In genomic region chr3:123267741-123268201, GRCm38 (mm10) we compare ENCODE assay signal across 8 mouse cellular contexts. TPM values are rescaled to one million over a fixed set of nuclear protein-coding genes. Genes with fewer than 3 reads are reported as not detected.
DNase-seq lines count a peak whose midpoint lies in the region; ATAC-seq and TF ChIP-seq lines count a peak whose summit lies in the region.

No protein-coding gene starts in this region.

- H3K79me2 ChIP-seq in C2C12 (ENCODE audit: control insufficient read depth, insufficient read depth), result peaks cover 50% of the 10 kb centered on the region

- no peaks in the 10 kb centered on the region for H3K9me3 ChIP-seq in heart, embryonic 11.5 days (replicated peaks; ENCODE audit: control insufficient read depth, low read length)
- H3K9me3 ChIP-seq in kidney, embryonic 15.5 days (replicated peaks), result no peaks in the 10 kb centered on the region
- no peaks in the 10 kb centered on the region for H3K9me3 ChIP-seq in limb, embryonic 15.5 days
- no peaks in the 10 kb centered on the region for H3K9me3 ChIP-seq in midbrain, embryonic 16.5 days (replicated peaks; ENCODE audit: control insufficient read depth, low read length, poor library complexity, severe bottlenecking)
- H3K9me3 ChIP-seq in stomach, embryonic 16.5 days (replicated peaks; ENCODE audit: control insufficient read depth, low read length), result no peaks in the 10 kb centered on the region

- no peaks in the 10 kb centered on the region for H3K27me3 ChIP-seq in C2C12 (ENCODE audit: control insufficient read depth, insufficient read depth, insufficient read length)
- H3K27me3 ChIP-seq in heart, embryonic 11.5 days (ENCODE audit: control insufficient read depth, insufficient read depth, low read length), result no peaks in the 10 kb centered on the region
- no peaks in the 10 kb centered on the region for H3K27me3 ChIP-seq in kidney, embryonic 15.5 days
- no peaks in the 10 kb centered on the region for H3K27me3 ChIP-seq in limb, embryonic 15.5 days
- no peaks in the 10 kb centered on the region for H3K27me3 ChIP-seq in midbrain, embryonic 16.5 days (ENCODE audit: control insufficient read depth, insufficient read depth, low read depth, low read length)
- no peaks in the 10 kb centered on the region for H3K27me3 ChIP-seq in stomach, embryonic 16.5 days (ENCODE audit: control insufficient read depth, insufficient read depth, low read length)

- H3K79me3 ChIP-seq in C2C12 (ENCODE audit: low read depth), result peaks cover 40% of the 10 kb centered on the region

- no peak for TF ChIP-seq CTCF in C2C12 (IDR thresholded peaks at IDR 0.05; ENCODE audit: control insufficient read depth, insufficient read depth, insufficient read length)

- H3K9ac ChIP-seq in heart, embryonic 11.5 days (ENCODE audit: low read depth, low read length), result peak overlapping the region; percentile 85
- H3K9ac ChIP-seq in kidney, embryonic 15.5 days, result peak overlapping the region; percentile 57
- H3K9ac ChIP-seq in limb, embryonic 15.5 days, result peak overlapping the region; percentile 84
- peak overlapping the region; percentile 71 for H3K9ac ChIP-seq in midbrain, embryonic 16.5 days (ENCODE audit: low read depth, low read length)
- H3K9ac ChIP-seq in stomach, embryonic 16.5 days (ENCODE audit: low read length), result peak overlapping the region; percentile 93

- peak overlapping the region; percentile 91 for H3ac ChIP-seq in C2C12 (ENCODE audit: control insufficient read depth, insufficient read length, low read depth)

- H3K4me1 ChIP-seq in heart, embryonic 11.5 days (ENCODE audit: control insufficient read depth, insufficient read depth, low read length), result peaks cover 8% of the 10 kb centered on the region
- H3K4me1 ChIP-seq in kidney, embryonic 15.5 days, result peaks cover 7% of the 10 kb centered on the region; the same call in 1 of the 2 replicates
- no peaks in the 10 kb centered on the region for H3K4me1 ChIP-seq in limb, embryonic 15.5 days
- peaks cover 2% of the 10 kb centered on the region; the same call in 1 of the 2 replicates for H3K4me1 ChIP-seq in midbrain, embryonic 16.5 days (ENCODE audit: control insufficient read depth, insufficient read depth, low read length)
- H3K4me1 ChIP-seq in stomach, embryonic 16.5 days (ENCODE audit: control insufficient read depth, insufficient read depth, low read length), result peaks cover 10% of the 10 kb centered on the region

- H3K4me3 ChIP-seq in C2C12 (ENCODE audit: insufficient read depth, poor library complexity, severe bottlenecking), result peak overlapping the region; percentile 89
- peak overlapping the region; percentile 80 for H3K4me3 ChIP-seq in heart, embryonic 11.5 days (ENCODE audit: low read depth, low read length)
- H3K4me3 ChIP-seq in kidney, embryonic 15.5 days (replicated peaks), result peak overlapping the region; percentile 81
- peak overlapping the region; percentile 75 for H3K4me3 ChIP-seq in limb, embryonic 15.5 days
- H3K4me3 ChIP-seq in midbrain, embryonic 16.5 days (ENCODE audit: low read depth, low read length), result peak overlapping the region; percentile 65
- peak overlapping the region; percentile 84 for H3K4me3 ChIP-seq in stomach, embryonic 16.5 days (replicated peaks; ENCODE audit: low read length)

- WGBS in heart, embryonic 11.5 days (ENCODE audit: insufficient replicate concordance), result under 1% methylated on average over 25 of the region's 25 CpGs
- WGBS in kidney, embryonic 15.5 days, result under 1% methylated on average over 25 of the region's 25 CpGs
- WGBS in limb, embryonic 15.5 days, result under 1% methylated on average over 25 of the region's 25 CpGs
- under 1% methylated on average over 25 of the region's 25 CpGs for WGBS in midbrain, embryonic 16.5 days
- 0% methylated on average over 25 of the region's 25 CpGs for WGBS in stomach, embryonic 16.5 days

- peak; percentile 24 to 32 for DNase-seq in adrenal gland, postnatal 4 days (ENCODE audit: low spot score in 2 of 2)

- H3K4me2 ChIP-seq in heart, embryonic 11.5 days, result peak overlapping the region; percentile 73
- peak overlapping the region; percentile 79 for H3K4me2 ChIP-seq in kidney, embryonic 15.5 days
- peak overlapping the region; percentile 57 for H3K4me2 ChIP-seq in limb, embryonic 15.5 days
- H3K4me2 ChIP-seq in midbrain, embryonic 16.5 days (ENCODE audit: low read length), result peak overlapping the region; percentile 95
- peak overlapping the region; percentile 56 for H3K4me2 ChIP-seq in stomach, embryonic 16.5 days (ENCODE audit: low read depth, low read length)

- peak; percentile 45 for ATAC-seq in erythroid progenitor cell, adult 5-6 weeks (replicated peaks; ENCODE audit: low FRiP score, poor library complexity, severe bottlenecking)
- ATAC-seq in heart, embryonic 11.5 days (replicated peaks; ENCODE audit: insufficient number of reproducible peaks, low FRiP score, low TSS enrichment), result peak; percentile 63
- peak; percentile 71 for ATAC-seq in kidney, embryonic 15.5 days (replicated peaks; ENCODE audit: low FRiP score)
- ATAC-seq in limb, embryonic 15.5 days (ENCODE audit: insufficient number of reproducible peaks, low FRiP score, low TSS enrichment, low read depth), result peak; percentile 21; the same call in 1 of the 2 replicates
- ATAC-seq in midbrain, embryonic 16.5 days, result peak; percentile 69
- peak; percentile 67 for ATAC-seq in stomach, embryonic 16.5 days (ENCODE audit: insufficient read depth, low FRiP score)

- H3K36me3 ChIP-seq in C2C12 (ENCODE audit: control insufficient read depth, insufficient read depth), result peaks cover 39% of the 10 kb centered on the region
- H3K36me3 ChIP-seq in heart, embryonic 11.5 days (ENCODE audit: control insufficient read depth, insufficient read depth, low read length), result peaks cover 20% of the 10 kb centered on the region
- peaks cover 30% of the 10 kb centered on the region for H3K36me3 ChIP-seq in kidney, embryonic 15.5 days
- peaks cover 31% of the 10 kb centered on the region for H3K36me3 ChIP-seq in limb, embryonic 15.5 days
- no peaks in the 10 kb centered on the region for H3K36me3 ChIP-seq in midbrain, embryonic 16.5 days (ENCODE audit: control insufficient read depth, insufficient read depth, low read length)
- H3K36me3 ChIP-seq in stomach, embryonic 16.5 days (ENCODE audit: control insufficient read depth, insufficient read depth, low read length), result peaks cover 17% of the 10 kb centered on the region

- peak overlapping the region; percentile 72 for H3K27ac ChIP-seq in heart, embryonic 11.5 days (ENCODE audit: low read depth, low read length)
- peak overlapping the region; percentile 55 for H3K27ac ChIP-seq in kidney, embryonic 15.5 days
- peak overlapping the region; percentile 92 for H3K27ac ChIP-seq in limb, embryonic 15.5 days
- H3K27ac ChIP-seq in midbrain, embryonic 16.5 days (ENCODE audit: low read length), result peak overlapping the region; percentile 9; the same call in 1 of the 2 replicates
- peak overlapping the region; percentile 90 for H3K27ac ChIP-seq in stomach, embryonic 16.5 days (ENCODE audit: low read length)

TF ChIP-seq in C2C12, 6 proteins besides CTCF, POLR2A, EP300 and RAD21:
- no peak for TF ChIP-seq CEBPB (IDR thresholded peaks at IDR 0.05; ENCODE audit: low read depth)
- TF ChIP-seq MAX (IDR thresholded peaks at IDR 0.05), result peak; percentile 14
- TF ChIP-seq MYOG (IDR thresholded peaks at IDR 0.05; ENCODE audit: control insufficient read depth, extremely low read depth, insufficient read length), result no peak

RNA-seq across cellular contexts. Expression of gene Sec24d, which starts 0.5 kb away (rescaled TPM):
- polyA plus RNA-seq in C2C12 (2012; fragmentation: generic; extraction: Trizol), result 69.0 TPM
- 10 to 100 TPM; 95.2 to 97.8 TPM for total RNA-seq in adrenal gland, postnatal 4 days (2021)
- total RNA-seq in erythroid progenitor cell, adult 5-6 weeks (2015; ENCODE audit: low replicate concordance), result 4.2 and 33.2 TPM in 2 replicates
- total RNA-seq in erythroid progenitor cell, adult 5-6 weeks (2017; ENCODE audit: low replicate concordance), result 3.7 and 8.7 TPM in 2 replicates
- 66.1 and 73.4 TPM in 2 replicates for polyA plus RNA-seq in heart, embryonic 11.5 days (2014; fragmentation: Nextera tagmentation; extraction: Ambion mirVana)
- polyA plus RNA-seq in kidney, embryonic 15.5 days (2015; fragmentation: Nextera tagmentation; extraction: Ambion mirVana), result 68.5 and 72.6 TPM in 2 replicates
- polyA plus RNA-seq in limb, embryonic 15.5 days (2015; fragmentation: Nextera tagmentation; extraction: Ambion mirVana), result 117 and 120 TPM in 2 replicates
- polyA plus RNA-seq in midbrain, embryonic 16.5 days (2015; fragmentation: Nextera tagmentation; extraction: Ambion mirVana), result 14.0 and 16.2 TPM in 2 replicates
- 110 and 114 TPM in 2 replicates for polyA plus RNA-seq in stomach, embryonic 16.5 days (2015; fragmentation: Nextera tagmentation; extraction: Ambion mirVana)

RNA-seq across cellular contexts. Expression of gene Synpo2, which starts 31.8 kb away (rescaled TPM):
- polyA plus RNA-seq in C2C12 (2012; fragmentation: generic; extraction: Trizol), result 7.2 TPM
- 1 to 10 TPM; 9.0 to 9.9 TPM for total RNA-seq in adrenal gland, postnatal 4 days (2021)
- total RNA-seq in erythroid progenitor cell, adult 5-6 weeks (2015; ENCODE audit: low replicate concordance), result under 0.01 TPM in 1 of 2 replicates, not detected in the other
- total RNA-seq in erythroid progenitor cell, adult 5-6 weeks (2017; ENCODE audit: low replicate concordance), result 0.15 TPM in 1 of 2 replicates, not detected in the other
- 21.8 and 25.6 TPM in 2 replicates for polyA plus RNA-seq in heart, embryonic 11.5 days (2014; fragmentation: Nextera tagmentation; extraction: Ambion mirVana)
- 8.3 and 11.5 TPM in 2 replicates for polyA plus RNA-seq in kidney, embryonic 15.5 days (2015; fragmentation: Nextera tagmentation; extraction: Ambion mirVana)
- 4.5 and 8.9 TPM in 2 replicates for polyA plus RNA-seq in limb, embryonic 15.5 days (2015; fragmentation: Nextera tagmentation; extraction: Ambion mirVana)
- polyA plus RNA-seq in midbrain, embryonic 16.5 days (2015; fragmentation: Nextera tagmentation; extraction: Ambion mirVana), result 2.3 and 3.2 TPM in 2 replicates
- polyA plus RNA-seq in stomach, embryonic 16.5 days (2015; fragmentation: Nextera tagmentation; extraction: Ambion mirVana), result 38.7 and 38.9 TPM in 2 replicates

Comparison
In these comparisons a context has a peak if more than half of its experiments do, and no peak if none do; other contexts are left out.
1. Peak in every context shown above with its lines: DNase-seq, ATAC-seq, H3K4me3 ChIP-seq and H3K27ac ChIP-seq.
2. ATAC-seq: peak in every context shown above with its lines; median percentile 71 in kidney, embryonic 15.5 days; 69 in midbrain, embryonic 16.5 days; 67 in stomach, embryonic 16.5 days; 63 in heart, embryonic 11.5 days; 45 in erythroid progenitor cell, adult 5-6 weeks; 21 in limb, embryonic 15.5 days.
3. H3K27ac ChIP-seq: peak in every context shown above with its lines; median percentile 92 in limb, embryonic 15.5 days; 90 in stomach, embryonic 16.5 days; 72 in heart, embryonic 11.5 days; 55 in kidney, embryonic 15.5 days; 9 in midbrain, embryonic 16.5 days.